Mouse (Mus musculus): ENCODE results near the gene Rmnd1.

Gene Rmnd1

GRCm38 (mm10) chr10:4390550-4390949, 41.6 kb downstream of the Rmnd1 start:
- DNase-seq, result no peak

- DNase-seq, result no peak
Observed at GRCm38 (mm10) chr10:4389461-4390112, 42.6 kb downstream of the Rmnd1 start.

- peak; percentile 21 for DNase-seq
Observed at GRCm38 (mm10) chr10:4389036-4389435, 43.2 kb downstream of the Rmnd1 start.

GRCm38 (mm10) chr10:4388384-4388745, 43.8 kb downstream of the Rmnd1 start:
- peak; percentile 23 for DNase-seq

GRCm38 (mm10) chr10:4387701-4388383, 44.3 kb downstream of the Rmnd1 start, which contains the start of gene Zbtb2:
Zbtb2 (minus strand) TSS chr10:4388108.
- DNase-seq, result peak; percentile 72

- DNase-seq, result peak; percentile 96
Observed at GRCm38 (mm10) chr10:4386609-4387591, 45.3 kb downstream of the Rmnd1 start.

GRCm38 (mm10) chr10:4384244-4384643, 47.9 kb downstream of the Rmnd1 start:
- DNase-seq, result no peak

GRCm38 (mm10) chr10:4380748-4381147, 51.4 kb downstream of the Rmnd1 start:
- no peak for DNase-seq

GRCm38 (mm10) chr10:4376931-4377330, 55.3 kb downstream of the Rmnd1 start:
- DNase-seq, result peak; percentile 9

GRCm38 (mm10) chr10:4376461-4376860, 55.7 kb downstream of the Rmnd1 start:
- DNase-seq, result peak; percentile 33

GRCm38 (mm10) chr10:4375267-4375666, 56.9 kb downstream of the Rmnd1 start:
- DNase-seq, result no peak

- no peak for DNase-seq
Observed at GRCm38 (mm10) chr10:4374734-4375133, 57.5 kb downstream of the Rmnd1 start.

GRCm38 (mm10) chr10:4374239-4374638, 57.9 kb downstream of the Rmnd1 start:
- no peak for DNase-seq

GRCm38 (mm10) chr10:4373558-4373957, 58.6 kb downstream of the Rmnd1 start:
- DNase-seq, result no peak

GRCm38 (mm10) chr10:4372011-4372410, 60.2 kb downstream of the Rmnd1 start:
- DNase-seq, result peak; percentile 53

- no peak for DNase-seq
Observed at GRCm38 (mm10) chr10:4370105-4370504, 62.1 kb downstream of the Rmnd1 start.

GRCm38 (mm10) chr10:4364618-4365017, 67.6 kb downstream of the Rmnd1 start:
- DNase-seq, result no peak

- no peak for DNase-seq
Observed at GRCm38 (mm10) chr10:4357435-4357834, 74.8 kb downstream of the Rmnd1 start.

- no peak for DNase-seq
Observed at GRCm38 (mm10) chr10:4356640-4357039, 75.5 kb downstream of the Rmnd1 start.

GRCm38 (mm10) chr10:4355882-4356451, 76.2 kb downstream of the Rmnd1 start:
- DNase-seq, result no peak

GRCm38 (mm10) chr10:4354371-4355260, 77.6 kb downstream of the Rmnd1 start:
- no peak for DNase-seq

Data from lung, postnatal 36 days (tissue).